Mouse (Mus musculus) left cerebral cortex, adult 8-10 months (tissue): ENCODE measurements at regions not wholly inside any gene's neighbourhood (a gene's known extent, or its start where the extent isn't known, plus 50 kb on each side); places are given as distances from the start of the nearest gene placed in this dataset.

ENCODE experiments used
- DNase-seq, 2 experiments: peaks; one replicate each; pipeline ENCODE4 v3.0.0; 2022; ENCODE audit warnings: low spot score in 2 of 2

- no peak for DNase-seq
Measured at GRCm38 (mm10) chr3:150416447-150416846, 1021.2 kb upstream of the Adgrl4 start.

GRCm38 (mm10) chr3:150427965-150428364 is 1009.7 kb upstream of the Adgrl4 start:
- no peak for DNase-seq

GRCm38 (mm10) chr3:150431291-150431690 is 1006.4 kb upstream of the Adgrl4 start:
- no peak for DNase-seq

- peak in 1 of 2 experiments; percentile 1 for DNase-seq
Measured at GRCm38 (mm10) chr3:150435199-150435598, 1002.5 kb upstream of the Adgrl4 start.

GRCm38 (mm10) chr3:150435818-150436607 is 1001.7 kb upstream of the Adgrl4 start:
- DNase-seq: no peak
